Mouse (Mus musculus): ENCODE data around the gene Phb2.

GRCm38 (mm10) chr6:124720904-124721303 is 8.8 kb downstream of the Phb2 start:
- TF ChIP-seq CTCF (IDR thresholded peaks at IDR 0.05 in 2 of 3, conservative IDR thresholded peaks at IDR 0.05 in 1 of 3; ENCODE audit: control insufficient read depth in 1 of 3, insufficient read depth in 1 of 3, low read depth in 2 of 3, low read length in 3 of 3, poor library complexity in 1 of 3, severe bottlenecking in 1 of 3), result no peak
- TF ChIP-seq EP300 (IDR thresholded peaks at IDR 0.05; ENCODE audit: low read depth in 1 of 2, low read length in 2 of 2), result no peak
- no peak for TF ChIP-seq KAT2A (conservative IDR thresholded peaks at IDR 0.05; ENCODE audit: low read depth, low read length)
